Mouse (Mus musculus): ENCODE data around the gene 1700019A02Rik.

The 1700019A02Rik gene

GRCm38 (mm10) chr1:53187536-53187935 lies at the start of gene 1700019A02Rik:
TSS of gene 1700019A02Rik (minus strand) at chr1:53187636.
- no peak for DNase-seq

DNA sequence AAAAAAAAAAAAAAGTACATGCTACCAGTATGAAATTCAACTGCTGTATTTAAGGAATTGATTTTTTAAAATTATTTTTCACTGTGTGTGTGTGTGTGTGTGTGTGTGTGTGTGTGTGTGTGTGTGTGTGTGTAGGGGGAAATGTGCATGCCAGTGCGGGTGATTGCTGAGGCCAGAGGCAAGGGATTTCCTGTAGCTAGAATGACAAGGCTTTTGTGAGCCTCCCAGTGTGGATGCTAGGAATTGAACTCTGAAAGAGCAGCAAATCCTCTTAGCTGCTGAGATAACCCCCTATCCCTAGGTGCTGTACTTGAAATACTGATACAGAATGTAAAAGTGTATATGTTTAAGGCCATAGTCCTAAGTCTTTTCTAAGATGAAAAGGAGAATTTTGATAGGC lies 38.6 kb upstream of the 1700019A02Rik start:
- no peak for DNase-seq

GRCm38 (mm10) chr1:53225616-53226015 lies 38.2 kb upstream of the 1700019A02Rik start:
- DNase-seq, result no peak

- no peak for DNase-seq
Observed at GRCm38 (mm10) chr1:53224775-53225174, 37.3 kb upstream of the 1700019A02Rik start.

GRCm38 (mm10) chr1:53210136-53210535 lies 22.7 kb upstream of the 1700019A02Rik start:
- no peak for DNase-seq

- DNase-seq, result no peak
Observed at GRCm38 (mm10) chr1:53203902-53204301, 16.5 kb upstream of the 1700019A02Rik start.

DNA sequence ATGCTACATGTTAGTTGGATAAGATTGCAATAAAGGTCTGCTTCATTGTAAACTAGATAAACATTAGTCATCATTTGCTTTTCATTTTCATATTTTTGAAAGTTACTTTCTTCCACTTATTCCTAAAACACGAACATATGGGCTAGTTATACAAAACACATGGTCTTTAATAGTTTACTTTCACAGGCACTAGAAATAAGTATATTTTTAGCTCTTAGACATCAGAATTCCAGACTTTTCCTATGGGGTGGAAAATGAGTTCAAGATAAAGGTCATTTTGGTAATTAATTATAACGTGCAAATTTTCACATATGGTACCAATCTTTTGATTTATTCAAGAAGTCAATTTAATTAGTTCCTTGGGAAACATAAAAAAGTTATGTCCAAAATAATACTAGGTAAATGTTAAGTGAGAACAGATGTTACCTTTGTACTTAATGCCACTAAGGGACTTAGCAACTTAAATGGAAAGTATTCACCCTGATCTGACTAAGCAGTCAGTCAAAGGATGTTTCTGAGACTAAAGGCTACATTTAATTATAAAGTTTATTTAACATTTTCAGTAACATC lies 14.3 kb upstream of the 1700019A02Rik start:
- DNase-seq, result no peak

- DNase-seq, result no peak
Observed at GRCm38 (mm10) chr1:53194536-53194935, 7.1 kb upstream of the 1700019A02Rik start.

DNA sequence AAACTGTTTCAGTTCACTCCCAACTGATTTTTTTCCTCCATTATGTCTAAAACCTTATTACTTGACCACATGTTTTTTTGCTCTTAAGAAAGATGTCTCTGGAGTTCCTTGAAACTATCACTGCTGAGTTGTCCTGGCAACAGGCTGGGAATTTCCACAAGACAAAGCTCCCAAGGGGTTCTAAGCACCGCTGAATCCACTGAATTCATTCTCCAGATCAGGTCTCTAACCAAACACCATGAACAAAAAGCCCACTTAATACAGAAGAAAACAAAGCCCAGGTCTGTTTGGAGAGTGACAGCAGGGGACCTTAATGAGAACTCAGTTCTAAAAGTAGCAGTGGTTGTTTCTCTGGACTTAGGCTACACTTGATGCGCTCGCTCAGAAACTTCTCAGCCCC lies 3.8 kb upstream of the 1700019A02Rik start:
- DNase-seq, result no peak

GRCm38 (mm10) chr1:53189620-53190019 lies 2.2 kb upstream of the 1700019A02Rik start:
- no peak for DNase-seq

DNA sequence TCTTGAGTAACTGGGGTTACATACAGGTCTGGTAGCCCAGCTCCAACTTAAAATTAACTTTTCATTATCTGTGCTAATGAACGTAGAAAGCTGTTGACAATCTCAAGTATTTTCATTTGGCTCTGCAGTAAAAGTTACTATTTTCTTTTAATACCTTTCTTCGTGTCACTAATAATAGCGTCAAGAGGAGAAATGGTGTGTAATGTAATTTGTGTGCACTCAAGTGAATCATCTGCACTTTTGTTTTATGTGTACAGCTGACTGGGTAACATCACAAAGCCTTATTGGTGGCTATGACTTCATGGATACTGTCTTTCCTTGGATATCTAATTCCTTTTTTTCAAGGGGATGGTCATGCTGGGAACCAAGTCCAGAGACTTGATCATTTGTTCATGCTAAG lies 1.1 kb downstream of the 1700019A02Rik start:
- DNase-seq, result no peak

GRCm38 (mm10) chr1:53157715-53158114 lies 29.7 kb downstream of the 1700019A02Rik start:
- no peak for DNase-seq

DNA sequence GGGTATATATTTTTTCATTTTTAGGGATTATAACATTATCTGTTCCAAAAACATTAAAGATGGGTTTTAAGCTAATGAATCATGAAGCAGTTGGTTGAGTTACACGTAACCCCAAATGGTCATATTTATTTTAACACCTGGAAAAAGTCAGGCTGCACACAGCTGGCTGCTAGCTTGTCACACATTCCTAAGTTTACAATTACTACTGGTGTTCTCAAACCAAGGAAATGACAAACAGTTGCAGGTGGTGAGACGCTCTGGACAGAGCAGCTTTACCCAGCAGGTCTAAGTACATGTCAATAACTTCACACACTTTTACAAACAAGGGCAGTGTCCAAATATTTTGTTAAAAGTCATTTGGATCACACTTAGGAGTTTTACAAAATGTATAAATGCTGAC lies 64.4 kb downstream of the 1700019A02Rik start:
- DNase-seq, result no peak

DNA sequence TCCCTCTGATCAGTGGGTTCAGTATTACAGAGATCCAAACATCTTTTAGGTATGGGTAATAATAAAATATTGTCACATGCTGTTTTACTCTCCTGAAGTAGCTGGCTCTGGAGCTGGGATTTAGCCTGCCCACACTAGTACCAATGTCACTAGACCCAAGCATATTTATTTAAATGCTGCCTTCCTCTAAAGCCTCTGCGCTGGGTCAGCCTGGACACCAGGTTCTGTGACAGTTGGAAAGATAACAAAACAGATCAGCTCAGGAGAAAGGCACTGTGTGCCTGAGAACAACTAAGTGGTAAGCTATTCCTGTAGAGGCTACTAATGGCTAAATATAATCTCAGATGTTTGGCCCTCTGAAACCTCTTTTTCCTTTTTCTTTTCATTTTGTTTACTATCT lies 76.9 kb downstream of the 1700019A02Rik start:
- DNase-seq, result no peak
